Mouse (Mus musculus) cerebellum, adult 2 months (tissue): ENCODE measurements at regions not wholly inside any gene's neighbourhood (a gene's known extent, or its start where the extent isn't known, plus 50 kb on each side); places are given as distances from the start of the nearest gene placed in this dataset.

ENCODE experiments used
- CTCF ChIP-seq: fragments of 200-500 bp; IDR thresholded peaks from 2 replicates; pipeline ENCODE4 v1.5.1; 2011; ENCODE audit warnings: low read depth, mild to moderate bottlenecking, control low read depth, low read length, moderate library complexity, borderline replicate concordance; ENCODE audit not compliant: insufficient read depth
- POLR2A ChIP-seq: fragments of 200-500 bp; IDR thresholded peaks from 2 replicates; pipeline ENCODE4 v1.6.1; 2011; ENCODE audit warnings: low read length, control low read depth, borderline replicate concordance; ENCODE audit not compliant: insufficient read depth

DNA sequence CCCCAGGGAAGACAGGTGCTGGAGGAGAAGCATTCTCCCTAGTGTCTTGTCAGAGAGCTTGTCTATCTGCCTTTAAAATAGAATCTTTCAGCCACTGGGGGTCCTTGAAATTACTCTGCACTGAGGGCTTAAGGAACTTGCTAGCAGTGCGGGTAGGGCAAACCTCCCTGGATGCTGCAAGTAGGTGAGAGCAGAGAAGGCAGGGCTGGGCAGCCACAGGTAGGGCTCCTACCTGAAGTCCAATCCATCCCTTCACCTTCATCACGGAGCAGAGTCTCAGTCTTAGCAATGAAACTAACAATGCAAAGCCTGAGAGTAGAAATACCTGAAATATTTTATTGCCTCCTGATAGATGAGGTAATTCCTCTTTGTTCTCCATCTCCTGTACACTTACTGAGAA is 961.2 kb upstream of the Car8 start:
- TF ChIP-seq CTCF: no peak
- TF ChIP-seq POLR2A: no peak
